Mouse (Mus musculus) C2C12 (cell line): ENCODE measurements around the gene Tlcd1. TPM values are rescaled to one million over a fixed set of nuclear protein-coding genes. Genes with fewer than 3 reads are reported as not detected.
"Not testable (repeated sequence)": the region's sequence is repeated elsewhere in the genome, so short reads cannot be mapped to it uniquely, and the experiment has no call there.

Source experiments
- H3K27me3 ChIP-seq: one replicate; pipeline ENCODE4 v1.6.1; 2011; ENCODE audit not compliant: control insufficient read depth, insufficient read depth, insufficient read length
- H3K36me3 ChIP-seq: one replicate; pipeline ENCODE4 v1.6.1; 2011; ENCODE audit not compliant: control insufficient read depth, insufficient read depth
- H3K4me3 ChIP-seq: one replicate; pipeline ENCODE4 v1.5.1; 2011; ENCODE audit warnings: mild to moderate bottlenecking, control low read depth; ENCODE audit not compliant: poor library complexity, insufficient read depth, severe bottlenecking
- H3K79me2 ChIP-seq: one replicate; pipeline ENCODE4 v1.6.1; 2011; ENCODE audit not compliant: control insufficient read depth, insufficient read depth
- H3K79me3 ChIP-seq: one replicate; pipeline ENCODE4 v1.6.1; 2011; ENCODE audit warnings: low read depth, control low read depth
- H3ac ChIP-seq: one replicate; pipeline ENCODE3; 2011; ENCODE audit warnings: low read depth; ENCODE audit not compliant: control insufficient read depth, insufficient read length
- CEBPB ChIP-seq: IDR thresholded peaks from one replicate; pipeline ENCODE4 v1.6.1; 2011; ENCODE audit warnings: low read depth, mild to moderate bottlenecking, control low read depth, moderate library complexity
- CTCF ChIP-seq: IDR thresholded peaks from one replicate; pipeline ENCODE4 v1.5.1; 2011; ENCODE audit not compliant: control insufficient read depth, insufficient read depth, insufficient read length
- FOSL1 ChIP-seq: IDR thresholded peaks from one replicate; pipeline ENCODE4 v1.8.0; 2011; ENCODE audit warnings: mild to moderate bottlenecking, low read length; ENCODE audit not compliant: poor library complexity, insufficient read depth, severe bottlenecking
- MAX ChIP-seq: IDR thresholded peaks from one replicate; pipeline ENCODE4 v1.6.1; 2011; ENCODE audit warnings: mild to moderate bottlenecking, control low read depth
- MYOD1 ChIP-seq: IDR thresholded peaks from one replicate; pipeline ENCODE4 v1.6.1; 2011; ENCODE audit warnings: low read depth; ENCODE audit not compliant: control insufficient read depth, insufficient read length
- MYOG ChIP-seq: IDR thresholded peaks from one replicate; pipeline ENCODE4 v1.6.1; 2011; ENCODE audit not compliant: control insufficient read depth, insufficient read length; ENCODE audit errors: extremely low read depth
- USF1 ChIP-seq: IDR thresholded peaks from one replicate; pipeline ENCODE4 v1.6.1; 2011; ENCODE audit warnings: low read depth, mild to moderate bottlenecking, control low read depth, moderate library complexity
- long read RNA-seq, 2 experiments: library from polyadenylated mRNA; unstranded; transcript quantifications; one replicate each; pipeline ENCODE4 v2.0.0; 2019 to 2020
- polyA plus RNA-seq: library from polyadenylated mRNA; unstranded; fragments of >200 nt; fragmentation: generic; extraction: Trizol; gene quantifications from one replicate; pipeline ENCODE4 v1.2.1, GENCODE M21; 2012; ENCODE audit warnings: missing spikeins

Tlcd1 gene
- 15.9 TPM for polyA plus RNA-seq
- long read RNA-seq, experiment 1, transcript Tlcd1-204 (4 exons, 1,412 nt) = major isoform, 13 of 16 reads
- long read RNA-seq, experiment 1, partial matches to known transcripts = 0 of 16 reads
- long read RNA-seq, experiment 1, other reads (novel, unspliced or antisense) = 3 of 16 reads
- long read RNA-seq, experiment 2, transcript Tlcd1-204 (4 exons, 1,412 nt) = major isoform, 21 of 22 reads
- long read RNA-seq, experiment 2, partial matches to known transcripts = 0 of 22 reads
- long read RNA-seq, experiment 2, other reads (novel, unspliced or antisense) = 1 of 22 reads

DNA sequence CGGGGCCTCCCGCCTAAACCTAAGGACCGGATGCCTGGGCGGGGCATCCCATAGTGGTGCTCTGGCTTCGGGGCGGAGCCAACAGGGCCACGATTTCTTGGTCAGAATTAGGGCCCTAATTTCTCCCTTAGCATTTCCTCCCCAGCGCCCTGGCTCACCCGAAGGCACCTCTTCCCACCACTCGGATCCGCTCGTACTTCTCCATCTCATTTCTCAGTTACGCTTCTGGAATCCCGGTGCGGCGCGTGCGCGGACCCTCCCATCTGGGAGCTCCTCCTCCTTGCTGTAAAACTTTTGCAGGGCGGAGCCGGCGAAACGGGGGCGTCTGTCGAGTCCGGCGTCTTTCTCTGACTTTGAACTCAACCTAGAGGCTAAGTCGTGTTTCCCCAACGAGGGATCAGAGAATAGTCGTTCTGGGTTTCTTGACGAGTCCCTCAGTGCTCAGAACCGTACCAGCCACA, at the start of gene Tlcd1, which contains the start of gene Nek8:
TSS of gene Tlcd1 (plus strand) at position 310 of the 461 bp plus-strand sequence.
TSS of gene Nek8 (minus strand) at position 274 of the 461 bp plus-strand sequence.
- H3K79me2 ChIP-seq = peaks cover 21% of the 10 kb centered on the region
- H3K36me3 ChIP-seq = peaks cover 35% of the 10 kb centered on the region
- peak within 1 kb of the TSS; percentile 56 for H3K4me3 ChIP-seq
- peaks cover 9% of the 10 kb centered on the region for H3K79me3 ChIP-seq
- H3K27me3 ChIP-seq = no peaks in the 10 kb centered on the region
- TF ChIP-seq MYOD1 = no peak
- TF ChIP-seq MAX = peak; percentile 47
- H3ac ChIP-seq = peak within 1 kb of the TSS; percentile 72

DNA sequence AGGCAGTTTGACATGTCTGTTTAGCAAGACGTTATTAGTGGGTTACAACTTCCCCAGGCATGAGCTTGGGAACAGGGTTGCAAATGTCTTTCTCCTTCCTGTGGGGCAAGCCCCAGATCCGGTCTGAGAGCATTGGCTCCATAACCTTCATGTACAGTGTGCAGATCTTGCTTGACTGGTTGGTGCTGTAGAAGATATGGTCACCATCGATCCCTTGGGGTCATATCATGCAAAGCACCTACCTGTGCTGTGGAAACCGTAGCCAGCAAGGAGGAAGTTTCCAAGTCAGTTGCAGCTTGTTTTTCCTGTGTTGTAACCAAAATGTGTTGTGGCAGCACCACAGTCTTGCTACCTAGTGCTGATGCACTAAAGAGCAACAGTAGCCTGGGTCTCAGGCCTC, 49.8 kb upstream of the Tlcd1 start:
- Histone ChIP-seq H3K79me2 (peaks cover 100% of the 10 kb centered on the region), H3K27me3 (no peaks in the 10 kb centered on the region), H3K4me3 (no peak overlapping the region), H3K79me3 (peaks cover 79% of the 10 kb centered on the region), H3K36me3 (peaks cover 4% of the 10 kb centered on the region), H3ac (no peak overlapping the region)
- TF ChIP-seq CEBPB = no peak
- no peak for TF ChIP-seq FOSL1
- TF ChIP-seq MYOG = no peak
- no peak for TF ChIP-seq USF1
- TF ChIP-seq MYOD1 = no peak
- TF ChIP-seq MAX = no peak
- no peak for TF ChIP-seq CTCF

DNA sequence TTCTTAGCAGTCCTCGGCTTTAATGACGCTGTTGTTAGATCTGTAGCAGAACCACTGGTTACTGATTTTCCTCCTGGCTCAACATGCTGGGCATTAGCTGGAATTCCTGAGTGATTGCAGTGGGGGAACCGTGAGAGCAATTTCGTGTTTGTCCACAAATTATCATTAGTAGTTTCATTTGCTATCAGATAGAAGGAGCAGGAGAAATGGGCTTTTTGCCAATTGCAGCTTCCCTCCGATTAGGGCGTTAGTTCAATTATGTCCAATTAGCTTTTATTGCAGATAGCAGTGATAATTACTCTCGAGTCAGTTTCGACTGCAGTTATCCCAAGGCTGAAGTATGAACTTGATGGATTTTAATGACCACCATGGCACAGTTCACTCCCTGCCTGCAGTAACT, 47.1 kb upstream of the Tlcd1 start:
- no peaks in the 10 kb centered on the region for H3K27me3 ChIP-seq
- no peak for TF ChIP-seq MYOD1
- no peak for TF ChIP-seq USF1
- TF ChIP-seq CEBPB = no peak
- TF ChIP-seq MAX = no peak
- no peak for TF ChIP-seq FOSL1
- TF ChIP-seq CTCF = no peak
- no peak for TF ChIP-seq MYOG
- H3K79me3 ChIP-seq = peaks cover 74% of the 10 kb centered on the region
- peaks cover 4% of the 10 kb centered on the region for H3K36me3 ChIP-seq
- H3ac ChIP-seq = no peak overlapping the region
- H3K4me3 ChIP-seq = no peak overlapping the region
- peaks cover 100% of the 10 kb centered on the region for H3K79me2 ChIP-seq

DNA sequence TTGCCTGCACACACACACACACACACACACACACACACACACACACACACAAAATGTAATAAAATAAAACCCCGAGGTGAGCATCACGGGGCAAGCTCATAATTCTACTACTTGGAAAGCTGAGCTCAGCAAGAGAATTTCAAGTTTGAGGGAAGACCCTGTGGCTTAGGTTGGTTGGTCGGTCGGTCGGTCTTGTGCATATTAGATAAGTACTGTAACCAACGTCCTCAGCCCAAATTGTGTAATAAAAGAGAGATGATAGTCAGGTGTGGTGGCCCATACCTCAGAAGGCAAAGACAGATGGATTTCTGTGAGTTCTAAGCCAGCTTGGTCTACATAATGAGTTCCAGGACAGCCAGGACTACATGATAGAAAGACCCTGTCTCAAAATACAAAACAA, 42.6 kb upstream of the Tlcd1 start:
- TF ChIP-seq CEBPB (no peak), MYOD1 (no peak), FOSL1 (no peak), MYOG (no peak), CTCF (no peak), USF1 (no peak), MAX (no peak)
- no peak overlapping the region for H3K4me3 ChIP-seq
- no peaks in the 10 kb centered on the region for H3K27me3 ChIP-seq
- H3K79me2 ChIP-seq = peaks cover 99% of the 10 kb centered on the region
- H3ac ChIP-seq = no peak overlapping the region
- H3K79me3 ChIP-seq = peaks cover 72% of the 10 kb centered on the region
- no peaks in the 10 kb centered on the region for H3K36me3 ChIP-seq

DNA sequence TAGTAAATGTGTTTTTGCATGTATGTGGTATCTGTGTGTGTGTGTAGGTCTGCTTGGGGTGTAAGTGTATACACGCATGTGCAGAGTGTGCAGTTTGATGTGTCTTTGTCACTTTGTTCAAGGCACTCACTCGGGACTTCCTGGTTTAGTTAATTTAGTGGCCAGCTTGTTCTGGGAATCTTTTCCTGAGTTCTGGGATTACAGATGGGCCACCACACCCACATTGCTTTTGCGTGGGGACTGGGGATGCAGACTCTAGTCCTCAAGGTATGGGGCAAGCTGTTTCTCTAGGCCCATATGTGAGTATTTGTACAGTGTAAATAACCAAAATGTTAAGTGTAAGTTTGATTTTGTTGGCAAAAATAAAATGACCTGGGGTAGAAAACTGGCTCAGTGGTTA, 42.2 kb upstream of the Tlcd1 start:
- Histone ChIP-seq H3ac (no peak overlapping the region), H3K36me3 (no peaks in the 10 kb centered on the region), H3K79me2 (peaks cover 99% of the 10 kb centered on the region), H3K27me3 (no peaks in the 10 kb centered on the region), H3K4me3 (no peak overlapping the region), H3K79me3 (peaks cover 71% of the 10 kb centered on the region)
- no peak for TF ChIP-seq MAX
- no peak for TF ChIP-seq MYOD1
- TF ChIP-seq FOSL1 = no peak
- TF ChIP-seq CTCF = no peak
- TF ChIP-seq MYOG = no peak

GRCm38 (mm10) chr11:78135314-78135713, 41.2 kb upstream of the Tlcd1 start:
- Histone ChIP-seq H3K79me2 (peaks cover 99% of the 10 kb centered on the region), H3K79me3 (peaks cover 69% of the 10 kb centered on the region)
- H3K36me3 ChIP-seq, H3K4me3 ChIP-seq, H3K27me3 ChIP-seq, H3ac ChIP-seq: not testable (repeated sequence)
